Mouse (Mus musculus): ENCODE data around the gene Enpp7. TPM values are rescaled to one million over a fixed set of nuclear protein-coding genes. Genes with fewer than 3 reads are reported as not detected.

Gene Enpp7
- polyA plus RNA-seq, 1 experiment, result 0.11 TPM

- Histone ChIP-seq H3K27ac (ENCODE audit: control insufficient read depth, insufficient read depth, low read length) (no peak overlapping the region), H3K27me3 (ENCODE audit: control insufficient read depth, insufficient read depth, low read length) (no peaks in the 10 kb centered on the region; the same call in 1 of the 2 replicates), H3K4me3 (ENCODE audit: control insufficient read depth, insufficient read depth, low read length) (no peak overlapping the region), H3K4me1 (replicated peaks; ENCODE audit: control insufficient read depth, insufficient read depth, low read length) (peaks cover 5% of the 10 kb centered on the region), H3K36me3 (ENCODE audit: control insufficient read depth, insufficient read depth, low read length) (no peaks in the 10 kb centered on the region)
- WGBS, result 93% methylated on average over 7 of the region's 7 CpGs
- no peak for DNase-seq
- no peak for TF ChIP-seq POLR2A (IDR thresholded peaks at IDR 0.05; ENCODE audit: control insufficient read depth, extremely low read depth, insufficient read depth, low read length, poor library complexity)
- no peak for TF ChIP-seq CTCF (IDR thresholded peaks at IDR 0.05; ENCODE audit: borderline replicate concordance, control insufficient read depth, extremely low read depth, insufficient read depth, low read length, poor library complexity)
Observed at GRCm38 (mm10) chr11:118974340-118974739, 13.6 kb upstream of the Enpp7 start.

GRCm38 (mm10) chr11:118975427-118975826 lies 12.6 kb upstream of the Enpp7 start:
- H3K27ac ChIP-seq (ENCODE audit: control insufficient read depth, insufficient read depth, low read length), result no peak overlapping the region
- no peak for TF ChIP-seq POLR2A (IDR thresholded peaks at IDR 0.05; ENCODE audit: control insufficient read depth, extremely low read depth, insufficient read depth, low read length, poor library complexity)
- peak; percentile 79; the same call in 1 of the 2 replicates for TF ChIP-seq CTCF (IDR thresholded peaks at IDR 0.05; ENCODE audit: borderline replicate concordance, control insufficient read depth, extremely low read depth, insufficient read depth, low read length, poor library complexity)
- no peaks in the 10 kb centered on the region for H3K27me3 ChIP-seq (ENCODE audit: control insufficient read depth, insufficient read depth, low read length)
- H3K36me3 ChIP-seq (ENCODE audit: control insufficient read depth, insufficient read depth, low read length), result no peaks in the 10 kb centered on the region
- WGBS, result 2% methylated on average over 10 of the region's 10 CpGs
- H3K4me3 ChIP-seq (ENCODE audit: control insufficient read depth, insufficient read depth, low read length), result no peak overlapping the region
- peaks cover 8% of the 10 kb centered on the region for H3K4me1 ChIP-seq (replicated peaks; ENCODE audit: control insufficient read depth, insufficient read depth, low read length)
- DNase-seq, result peak; percentile 49

GRCm38 (mm10) chr11:118975917-118976316 lies 12.1 kb upstream of the Enpp7 start:
- no peak for TF ChIP-seq POLR2A (IDR thresholded peaks at IDR 0.05; ENCODE audit: control insufficient read depth, extremely low read depth, insufficient read depth, low read length, poor library complexity)
- no peak for TF ChIP-seq CTCF (IDR thresholded peaks at IDR 0.05; ENCODE audit: borderline replicate concordance, control insufficient read depth, extremely low read depth, insufficient read depth, low read length, poor library complexity)
- no peak overlapping the region for H3K27ac ChIP-seq (ENCODE audit: control insufficient read depth, insufficient read depth, low read length)

GRCm38 (mm10) chr11:118980388-118980787 lies 7.6 kb upstream of the Enpp7 start:
- no peaks in the 10 kb centered on the region for H3K36me3 ChIP-seq (ENCODE audit: control insufficient read depth, insufficient read depth, low read length)
- peaks cover 10% of the 10 kb centered on the region for H3K4me1 ChIP-seq (replicated peaks; ENCODE audit: control insufficient read depth, insufficient read depth, low read length)
- H3K4me3 ChIP-seq (ENCODE audit: control insufficient read depth, insufficient read depth, low read length), result no peak overlapping the region
- DNase-seq, result no peak
- 54% methylated on average over 2 of the region's 2 CpGs for WGBS
- H3K27ac ChIP-seq (ENCODE audit: control insufficient read depth, insufficient read depth, low read length), result no peak overlapping the region
- no peaks in the 10 kb centered on the region for H3K27me3 ChIP-seq (ENCODE audit: control insufficient read depth, insufficient read depth, low read length)
- TF ChIP-seq POLR2A (IDR thresholded peaks at IDR 0.05; ENCODE audit: control insufficient read depth, extremely low read depth, insufficient read depth, low read length, poor library complexity) (no peak), CTCF (IDR thresholded peaks at IDR 0.05; ENCODE audit: borderline replicate concordance, control insufficient read depth, extremely low read depth, insufficient read depth, low read length, poor library complexity) (no peak)

More at GRCm38 (mm10) chr11:118975917-118976316, 12.1 kb upstream of the Enpp7 start:
- H3K4me1 ChIP-seq (replicated peaks; ENCODE audit: control insufficient read depth, insufficient read depth, low read length), result peaks cover 10% of the 10 kb centered on the region
- H3K4me3 ChIP-seq (ENCODE audit: control insufficient read depth, insufficient read depth, low read length), result no peak overlapping the region
- WGBS, result 18% methylated on average over 12 of the region's 12 CpGs
- H3K27me3 ChIP-seq (ENCODE audit: control insufficient read depth, insufficient read depth, low read length), result no peaks in the 10 kb centered on the region
- DNase-seq, result peak; percentile 23
- H3K36me3 ChIP-seq (ENCODE audit: control insufficient read depth, insufficient read depth, low read length), result no peaks in the 10 kb centered on the region

GRCm38 (mm10) chr11:118981012-118981776 lies 6.8 kb upstream of the Enpp7 start:
- 38% methylated on average over 18 of the region's 18 CpGs for WGBS
- H3K27me3 ChIP-seq (ENCODE audit: control insufficient read depth, insufficient read depth, low read length), result no peaks in the 10 kb centered on the region
- DNase-seq, result no peak
- H3K27ac ChIP-seq (ENCODE audit: control insufficient read depth, insufficient read depth, low read length), result no peak overlapping the region
- H3K36me3 ChIP-seq (ENCODE audit: control insufficient read depth, insufficient read depth, low read length), result no peaks in the 10 kb centered on the region
- H3K4me1 ChIP-seq (replicated peaks; ENCODE audit: control insufficient read depth, insufficient read depth, low read length), result peaks cover 6% of the 10 kb centered on the region; the same call in 1 of the 2 replicates
- H3K4me3 ChIP-seq (ENCODE audit: control insufficient read depth, insufficient read depth, low read length), result no peak overlapping the region
- TF ChIP-seq POLR2A (IDR thresholded peaks at IDR 0.05; ENCODE audit: control insufficient read depth, extremely low read depth, insufficient read depth, low read length, poor library complexity) (no peak), CTCF (IDR thresholded peaks at IDR 0.05; ENCODE audit: borderline replicate concordance, control insufficient read depth, extremely low read depth, insufficient read depth, low read length, poor library complexity) (no peak)

- peaks cover 7% of the 10 kb centered on the region; the same call in 1 of the 2 replicates for H3K4me1 ChIP-seq (replicated peaks; ENCODE audit: control insufficient read depth, insufficient read depth, low read length)
- no peak overlapping the region for H3K27ac ChIP-seq (ENCODE audit: control insufficient read depth, insufficient read depth, low read length)
- no peak for TF ChIP-seq POLR2A (IDR thresholded peaks at IDR 0.05; ENCODE audit: control insufficient read depth, extremely low read depth, insufficient read depth, low read length, poor library complexity)
- no peak for TF ChIP-seq CTCF (IDR thresholded peaks at IDR 0.05; ENCODE audit: borderline replicate concordance, control insufficient read depth, extremely low read depth, insufficient read depth, low read length, poor library complexity)
- no peak for DNase-seq
- 90% methylated on average over 12 of the region's 12 CpGs for WGBS
- no peak overlapping the region for H3K4me3 ChIP-seq (ENCODE audit: control insufficient read depth, insufficient read depth, low read length)
- H3K27me3 ChIP-seq (ENCODE audit: control insufficient read depth, insufficient read depth, low read length), result no peaks in the 10 kb centered on the region
- H3K36me3 ChIP-seq (ENCODE audit: control insufficient read depth, insufficient read depth, low read length), result no peaks in the 10 kb centered on the region
Observed at GRCm38 (mm10) chr11:118982593-118983113, 5.3 kb upstream of the Enpp7 start.
